Mouse (Mus musculus): Measurements from ENCODE around the gene St3gal3.

The St3gal3 gene

DNA sequence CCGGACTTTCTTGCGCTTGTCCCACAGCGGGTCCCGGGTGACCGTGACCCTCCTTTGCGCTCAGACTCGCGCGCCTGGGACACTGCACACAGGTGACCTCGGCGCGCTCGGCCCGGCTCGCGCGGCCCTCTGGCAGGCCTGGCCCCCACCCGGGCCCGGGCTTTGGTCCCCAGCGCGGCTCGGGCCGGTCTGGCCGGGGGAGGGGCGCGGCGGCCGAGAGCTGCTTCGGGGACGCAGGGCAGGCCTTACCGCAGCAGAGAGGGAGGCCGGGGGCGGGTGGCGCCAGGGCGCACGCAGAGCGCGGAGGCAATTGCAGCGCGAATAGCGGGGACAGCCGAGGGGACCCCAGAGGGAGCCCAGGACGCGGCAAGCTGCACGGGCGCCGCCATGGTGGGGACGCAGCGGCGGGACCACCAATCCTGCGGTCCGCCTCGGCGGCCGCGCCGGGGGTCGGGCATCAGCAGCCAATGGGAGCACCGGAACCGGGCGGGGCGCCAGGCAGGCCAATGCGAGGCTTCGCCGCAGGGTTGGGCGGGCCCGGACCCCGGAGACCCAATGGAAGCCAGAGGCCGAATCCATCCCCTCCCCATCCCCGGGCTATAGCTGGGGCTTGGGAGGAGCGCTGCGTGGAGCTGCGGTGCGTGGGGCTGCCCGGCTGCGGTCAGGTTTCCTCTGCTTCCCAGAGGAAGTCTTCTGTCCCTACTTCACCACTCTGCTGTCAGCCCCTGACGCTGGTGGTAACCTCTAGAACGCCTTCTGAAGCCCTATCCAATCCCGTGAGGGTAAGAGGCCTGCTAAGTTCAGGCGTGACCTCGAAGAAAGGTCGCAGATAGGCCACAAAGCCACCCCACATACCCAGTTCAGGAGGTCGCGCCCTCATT is at the start of gene St3gal3:
TSS of gene St3gal3 (minus strand) at position 430 of the 881 bp plus-strand sequence.
- peak; percentile 97 for DNase-seq

DNA sequence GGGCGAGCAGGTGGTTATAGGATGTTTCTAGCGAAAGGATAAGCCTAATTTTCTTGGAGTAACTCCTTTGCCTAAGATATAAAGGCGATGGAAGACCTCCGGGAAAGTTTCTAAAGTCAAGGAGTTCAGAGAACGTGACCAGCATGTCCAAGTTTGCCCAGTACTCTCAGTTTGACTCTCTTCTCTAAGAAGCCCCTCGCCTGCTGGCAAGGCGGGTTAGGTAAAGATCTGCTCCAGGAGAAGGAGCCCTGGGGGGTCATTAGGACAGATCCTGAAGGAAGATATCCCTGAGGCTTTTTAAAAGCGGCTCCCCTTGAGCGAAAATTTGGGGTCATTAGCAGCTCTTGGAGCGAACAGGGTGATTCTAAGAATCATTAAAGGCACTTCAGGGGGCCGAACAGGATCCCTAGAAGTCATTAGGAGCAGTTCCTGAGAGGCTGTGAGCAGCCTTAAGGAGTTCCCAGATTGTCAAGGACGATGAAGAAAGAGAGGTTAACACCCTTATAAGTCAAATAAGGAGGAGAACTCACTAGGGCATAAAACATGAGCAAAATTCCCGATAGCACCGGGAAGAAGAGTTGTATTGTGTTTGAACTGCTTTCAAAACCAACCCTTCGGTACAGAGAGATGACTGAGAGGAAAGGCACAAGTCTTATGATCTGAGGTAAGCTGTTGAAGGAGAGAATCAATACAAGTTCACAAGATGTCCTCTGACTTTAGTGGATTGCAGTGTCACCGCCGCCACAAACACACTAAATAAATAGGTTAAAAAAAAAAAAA is 45.8 kb upstream of the St3gal3 start:
- peak; percentile 15 for DNase-seq

DNA sequence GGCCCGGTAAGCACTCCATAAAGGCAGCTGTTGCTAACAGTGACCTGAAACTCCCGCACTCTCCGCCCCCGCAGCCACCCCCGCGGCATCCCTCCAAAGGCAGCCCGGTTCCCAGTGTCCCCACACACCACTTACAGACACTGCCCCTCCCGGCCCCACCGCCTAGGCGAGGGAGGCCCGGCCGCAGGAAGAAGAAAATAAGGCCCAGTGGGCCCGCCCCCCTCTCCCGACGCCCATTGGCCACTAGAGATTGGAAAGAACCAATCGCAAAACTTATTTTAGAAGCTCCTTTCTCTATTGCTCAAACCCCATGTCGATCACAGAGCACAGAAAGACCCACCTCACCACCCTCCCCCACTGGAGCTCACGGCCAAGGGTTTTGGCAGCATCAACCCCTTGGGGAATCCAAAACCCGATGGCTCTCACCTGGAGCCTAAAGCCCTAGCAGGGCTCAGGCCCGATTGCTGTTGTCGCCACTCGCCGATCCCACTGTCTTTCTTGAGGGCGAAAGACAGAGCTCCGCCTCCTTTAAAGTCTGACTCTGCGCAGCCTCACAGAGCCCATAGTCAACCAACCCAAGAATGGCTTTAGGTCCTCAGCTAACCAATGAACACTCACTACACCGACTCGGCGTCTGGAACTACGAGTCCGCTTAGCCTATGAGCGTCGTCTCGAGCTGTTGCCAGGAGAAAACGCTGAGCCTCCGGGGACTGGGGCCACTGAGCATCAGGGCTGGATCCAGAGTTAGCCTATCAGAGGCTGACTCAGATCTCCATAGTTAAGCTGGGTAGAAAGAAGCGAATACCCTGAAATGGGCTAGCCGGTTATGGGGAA is 45.0 kb upstream of the St3gal3 start, which contains the start of gene Kdm4a:
TSS of gene Kdm4a (minus strand) at position 577 of the 834 bp plus-strand sequence.
- peak; percentile 98 for DNase-seq

- peak; percentile 4 for DNase-seq
These were observed 44.3 kb upstream of the St3gal3 start for GRCm38 (mm10) chr4:118178952-118179466.

- no peak for DNase-seq
These were observed 37.7 kb upstream of the St3gal3 start for GRCm38 (mm10) chr4:118172461-118172860.

DNA sequence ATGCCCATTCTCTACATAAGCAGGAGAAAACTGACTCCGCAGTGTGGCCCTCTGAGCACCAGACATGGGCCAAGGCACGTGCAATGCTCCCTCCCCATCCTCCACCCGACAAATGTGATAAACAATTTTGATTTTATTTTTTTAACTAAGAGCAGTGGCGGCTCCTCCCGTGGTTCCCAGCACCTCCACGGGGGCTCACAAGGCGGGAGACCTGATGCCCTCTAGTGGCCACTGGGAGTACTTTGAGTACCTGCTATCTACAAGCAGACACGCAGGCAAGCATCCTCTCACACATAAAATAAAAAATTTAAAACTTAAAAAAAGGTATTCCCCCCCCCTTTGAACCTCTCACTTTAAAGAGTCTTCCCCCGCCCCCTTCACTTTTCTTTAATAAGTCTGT is 36.3 kb upstream of the St3gal3 start:
- DNase-seq = peak; percentile 37

- DNase-seq = no peak
These were observed 27.4 kb upstream of the St3gal3 start for GRCm38 (mm10) chr4:118162123-118162522.

GRCm38 (mm10) chr4:118157666-118158065 is 23.0 kb upstream of the St3gal3 start:
- no peak for DNase-seq

DNA sequence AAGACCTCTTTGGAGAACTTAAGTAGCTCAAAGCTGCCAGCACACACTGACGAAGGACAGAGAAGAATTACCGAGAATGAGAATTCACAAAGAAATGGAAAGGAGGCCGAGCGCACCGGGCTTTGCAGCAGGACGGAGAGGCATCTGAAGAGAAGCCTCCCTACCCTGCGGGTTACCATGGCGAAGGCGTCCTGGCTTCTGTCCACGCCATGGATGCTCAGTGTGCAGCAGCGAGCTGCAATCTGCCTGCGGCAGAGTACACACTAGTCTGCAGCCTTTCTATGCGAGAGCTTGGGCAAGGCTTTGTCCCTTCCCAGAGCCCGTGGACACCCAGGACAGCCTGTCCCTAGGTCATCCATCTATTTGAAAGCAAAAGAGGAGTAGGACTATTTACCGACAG is 21.8 kb upstream of the St3gal3 start:
- DNase-seq = no peak

DNA sequence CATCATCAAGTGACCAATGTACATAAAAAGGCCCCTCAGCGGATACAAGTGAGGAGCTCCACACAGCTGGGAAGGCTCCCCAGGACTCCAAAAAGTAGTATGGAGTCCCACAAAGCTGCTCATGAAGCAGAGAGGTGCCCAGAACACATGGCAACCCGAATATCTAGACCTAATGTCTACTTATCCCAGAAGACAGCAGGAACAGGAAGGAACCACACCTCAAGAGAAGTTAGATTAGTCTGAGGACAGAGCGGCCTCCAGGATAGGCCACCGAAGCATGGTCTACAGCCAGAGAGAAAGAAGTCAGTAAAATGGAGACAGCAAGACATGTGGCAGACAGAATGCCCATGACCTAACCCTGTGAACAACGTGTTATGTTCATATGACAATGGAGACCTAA is 20.2 kb upstream of the St3gal3 start:
- DNase-seq = no peak

DNA sequence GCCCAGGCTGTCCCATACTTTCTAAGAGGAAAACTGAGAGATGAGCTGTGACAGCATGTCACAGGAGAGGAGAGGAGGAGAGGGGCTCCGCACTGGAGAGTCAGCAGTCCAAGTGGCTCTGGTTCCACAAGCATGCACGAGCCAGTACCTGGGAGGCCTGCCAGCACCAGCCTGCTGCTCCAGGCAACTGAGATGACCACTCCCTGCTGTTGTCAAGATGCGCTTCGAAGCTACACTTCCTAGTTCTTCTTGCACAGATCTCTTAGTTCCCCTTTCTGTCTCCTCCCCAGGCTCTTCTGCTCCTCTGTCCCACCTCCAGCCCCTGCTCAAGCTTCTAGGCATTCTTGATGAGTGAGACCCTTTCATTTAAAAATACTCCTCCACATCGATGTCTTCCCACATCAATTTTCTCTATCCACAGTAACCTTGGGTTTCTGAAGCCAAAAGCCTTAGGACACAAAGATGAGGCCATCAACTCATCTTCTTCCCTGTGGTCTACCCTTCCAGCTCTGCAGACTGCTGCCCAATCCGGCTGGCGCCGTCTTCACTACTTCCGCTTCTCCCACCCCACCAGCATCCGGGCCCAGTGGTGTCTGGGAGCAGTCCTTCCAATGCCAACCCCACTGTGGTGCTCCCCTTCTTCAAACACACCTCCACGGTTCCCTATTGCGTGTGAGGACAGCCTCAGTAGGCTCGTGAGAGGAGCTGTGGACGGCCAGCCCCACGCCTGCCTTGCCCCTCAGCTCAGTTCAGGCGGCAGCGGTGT is 17.5 kb upstream of the St3gal3 start:
- DNase-seq = peak; percentile 60

- no peak for DNase-seq
These were observed 16.1 kb upstream of the St3gal3 start for GRCm38 (mm10) chr4:118150804-118151203.

- no peak for DNase-seq
These were observed 15.4 kb upstream of the St3gal3 start for GRCm38 (mm10) chr4:118149956-118150680.

DNA sequence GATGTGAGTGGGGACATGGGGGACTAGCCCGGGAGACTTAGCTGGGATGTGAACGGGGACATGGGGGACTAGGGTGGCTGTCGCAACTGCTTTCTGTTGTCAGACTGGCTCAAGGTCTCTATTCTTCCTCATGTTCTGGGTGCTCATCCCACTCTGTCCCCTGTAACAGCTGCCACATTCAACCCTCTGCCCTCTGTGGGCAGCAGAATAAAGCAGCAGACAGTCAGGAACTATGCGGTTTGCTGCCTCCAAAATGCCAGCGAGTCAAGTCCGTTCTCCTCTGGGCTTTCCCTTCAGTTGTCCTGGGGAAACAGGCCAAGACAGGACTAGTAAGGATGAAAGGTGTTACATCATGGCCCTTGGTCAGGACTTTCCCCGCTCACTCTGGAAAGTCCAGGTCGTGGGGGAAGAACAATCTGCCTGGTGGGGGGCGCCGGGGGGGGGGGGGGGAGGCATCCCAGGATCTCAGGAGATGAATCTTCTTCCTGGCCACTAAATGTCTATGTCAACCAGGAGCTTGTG is 14.4 kb upstream of the St3gal3 start:
- DNase-seq = no peak

- DNase-seq = no peak
These were observed 13.6 kb upstream of the St3gal3 start for GRCm38 (mm10) chr4:118148317-118148687.

GRCm38 (mm10) chr4:118147547-118148316 is 13.0 kb upstream of the St3gal3 start:
- no peak for DNase-seq

- no peak for DNase-seq
These were observed 12.4 kb upstream of the St3gal3 start for GRCm38 (mm10) chr4:118147090-118147489.

DNA sequence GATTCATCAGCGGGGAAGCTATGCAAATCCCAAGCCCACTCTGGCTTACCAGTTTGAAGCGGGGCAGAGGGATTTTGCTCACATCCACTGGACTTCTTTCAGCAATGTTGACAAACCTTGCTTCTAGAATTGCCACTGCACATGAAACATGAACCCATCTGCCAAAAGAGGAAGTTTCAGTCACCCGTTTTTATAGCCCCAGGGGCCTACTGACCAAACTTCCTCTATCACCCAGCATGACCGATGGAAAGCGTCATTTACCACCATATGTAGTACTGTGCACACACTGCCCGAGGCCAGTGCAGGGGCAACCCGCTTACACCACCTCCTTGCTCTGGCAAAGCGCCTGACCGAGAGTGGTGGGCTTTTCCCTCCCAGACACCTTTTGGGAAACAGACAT is 9.6 kb upstream of the St3gal3 start:
- DNase-seq = peak; percentile 66

- no peak for DNase-seq
These were observed 9.0 kb upstream of the St3gal3 start for GRCm38 (mm10) chr4:118143679-118144078.

DNA sequence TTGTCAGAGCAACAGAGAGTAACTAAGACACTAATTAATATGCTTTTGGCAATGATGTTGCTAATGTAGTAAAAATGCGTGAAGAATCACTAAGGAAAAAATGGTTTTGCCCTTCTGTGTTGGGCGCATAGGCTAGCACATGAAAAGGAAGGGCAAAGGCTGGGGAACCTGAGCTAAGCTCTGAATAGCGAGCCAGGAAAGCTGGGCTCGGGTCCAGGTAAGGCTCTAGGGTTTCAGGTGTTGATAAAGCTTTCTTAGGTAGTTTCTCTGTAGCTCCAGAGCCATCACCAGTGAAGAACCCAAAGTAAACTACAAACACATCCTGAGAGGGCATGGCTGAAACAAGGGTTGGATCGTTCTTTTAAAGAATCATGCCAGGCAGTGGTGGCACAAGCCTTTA is 6.8 kb upstream of the St3gal3 start:
- no peak for DNase-seq

Measured in lung, postnatal 36 days (tissue).